Comparison of ENCODE assay signal across 8 mouse cellular contexts in genomic region chr1:133854421-133855273, GRCm38 (mm10). TPM values are rescaled to one million over a fixed set of nuclear protein-coding genes. Genes with fewer than 3 reads are reported as not detected.
DNase-seq lines count a peak whose midpoint lies in the region; ATAC-seq and TF ChIP-seq lines count a peak whose summit lies in the region.

No protein-coding gene starts in this region.

- peak overlapping the region; percentile 63; the same call in 1 of the 2 replicates for H3K27ac ChIP-seq in cortical plate, adult 2 months (ENCODE audit: insufficient read depth, low read length)
- no peak overlapping the region for H3K27ac ChIP-seq in heart, embryonic 11.5 days (ENCODE audit: low read depth, low read length)
- no peak overlapping the region for H3K27ac ChIP-seq in kidney, embryonic 16.5 days (ENCODE audit: low read length)

- 5% methylated on average over 17 of the region's 17 CpGs for WGBS in heart, embryonic 11.5 days (ENCODE audit: insufficient replicate concordance)
- 2% methylated on average over 17 of the region's 17 CpGs for WGBS in kidney, embryonic 16.5 days

- peaks cover 10% of the 10 kb centered on the region; the same call in 1 of the 2 replicates for H3K27me3 ChIP-seq in heart, embryonic 11.5 days (ENCODE audit: control insufficient read depth, insufficient read depth, low read length)
- H3K27me3 ChIP-seq in kidney, embryonic 16.5 days (ENCODE audit: insufficient read depth, low read length), result peaks cover 4% of the 10 kb centered on the region; the same call in 1 of the 2 replicates

- H3K4me3 ChIP-seq in cortical plate, adult 2 months (ENCODE audit: insufficient read depth, low read length), result peak overlapping the region; percentile 4; the same call in 1 of the 2 replicates
- peak overlapping the region; percentile 34 for H3K4me3 ChIP-seq in heart, embryonic 11.5 days (ENCODE audit: low read depth, low read length)
- H3K4me3 ChIP-seq in kidney, embryonic 16.5 days (ENCODE audit: low read length), result peak overlapping the region; percentile 36

- no peaks in the 10 kb centered on the region for H3K36me3 ChIP-seq in heart, embryonic 11.5 days (ENCODE audit: control insufficient read depth, insufficient read depth, low read length)
- no peaks in the 10 kb centered on the region for H3K36me3 ChIP-seq in kidney, embryonic 16.5 days (ENCODE audit: insufficient read depth, low read length)

- ATAC-seq in heart, embryonic 11.5 days (replicated peaks; ENCODE audit: insufficient number of reproducible peaks, low FRiP score, low TSS enrichment), result no peak
- ATAC-seq in kidney, embryonic 16.5 days (ENCODE audit: low FRiP score, low TSS enrichment), result no peak

- no peaks in the 10 kb centered on the region for H3K9me3 ChIP-seq in heart, embryonic 11.5 days (replicated peaks; ENCODE audit: control insufficient read depth, low read length)
- no peaks in the 10 kb centered on the region for H3K9me3 ChIP-seq in kidney, embryonic 16.5 days (ENCODE audit: low read length)

- intact Hi-C loops in gastrocnemius, postnatal 14 days (cut with DNase I; ENCODE audit: low total_unique reads), result no loop called here

- H3K9ac ChIP-seq in heart, embryonic 11.5 days (ENCODE audit: low read depth, low read length), result no peak overlapping the region
- H3K9ac ChIP-seq in kidney, embryonic 16.5 days (replicated peaks; ENCODE audit: low read length), result peak overlapping the region; percentile 5; the same call in 1 of the 2 replicates

- H3K4me2 ChIP-seq in heart, embryonic 11.5 days, result peak overlapping the region; percentile 60
- H3K4me2 ChIP-seq in kidney, embryonic 16.5 days (replicated peaks; ENCODE audit: low read depth, low read length), result peak overlapping the region; percentile 57

- peaks cover 6% of the 10 kb centered on the region for H3K4me1 ChIP-seq in cortical plate, adult 2 months (ENCODE audit: control insufficient read depth, insufficient read depth, low read length)
- H3K4me1 ChIP-seq in heart, embryonic 11.5 days (ENCODE audit: control insufficient read depth, insufficient read depth, low read length), result peaks cover 16% of the 10 kb centered on the region
- peaks cover 35% of the 10 kb centered on the region for H3K4me1 ChIP-seq in kidney, embryonic 16.5 days (ENCODE audit: insufficient read depth, low read length)

- DNase-seq in gastrocnemius, postnatal 14 days, result peak; percentile 40
- DNase-seq in gastrocnemius, postnatal 4 days (ENCODE audit: low spot score in 2 of 2), result no peak
- peak; percentile 38 for DNase-seq in lung, postnatal 10 days
- DNase-seq in right cerebral cortex, postnatal 25 days, result peak; percentile 49
- no peak for DNase-seq in ovary, postnatal 10 days (ENCODE audit: low spot score)

- no peak for TF ChIP-seq CTCF in cortical plate, adult 2 months (IDR thresholded peaks at IDR 0.05; ENCODE audit: extremely low read depth, insufficient read depth, low read length)

- TF ChIP-seq POLR2A in cortical plate, adult 2 months (IDR thresholded peaks at IDR 0.05; ENCODE audit: extremely low read depth, insufficient read depth, low read length), result no peak

RNA-seq across cellular contexts. Expression of gene Optc, which starts 53.2 kb away (rescaled TPM):
- under 1 TPM; 0.18 TPM for total RNA-seq in gastrocnemius, postnatal 14 days (2021)
- total RNA-seq in gastrocnemius, postnatal 4 days (2021), result under 1 TPM; 0.22 to 0.49 TPM
- 0.78 and 1.1 TPM in 2 replicates for polyA plus RNA-seq in cortical plate, adult 2 months (2012; rRNA removed)
- 0.21 and 1.0 TPM in 2 replicates for polyA plus RNA-seq in heart, embryonic 11.5 days (2014; fragmentation: Nextera tagmentation; extraction: Ambion mirVana)
- polyA plus RNA-seq in kidney, embryonic 16.5 days (2015; fragmentation: Nextera tagmentation; extraction: Ambion mirVana), result 0.18 and 0.47 TPM in 2 replicates

RNA-seq across cellular contexts. Expression of gene Atp2b4, which starts 53.8 kb away (rescaled TPM):
- total RNA-seq in gastrocnemius, postnatal 14 days (2021), result 10 to 100 TPM; 22.1 to 24.4 TPM
- total RNA-seq in gastrocnemius, postnatal 4 days (2021), result 10 to 100 TPM; 44.7 to 48.8 TPM
- 58.9 and 63.4 TPM in 2 replicates for polyA plus RNA-seq in cortical plate, adult 2 months (2012; rRNA removed)
- polyA plus RNA-seq in heart, embryonic 11.5 days (2014; fragmentation: Nextera tagmentation; extraction: Ambion mirVana), result 26.1 and 35.6 TPM in 2 replicates
- polyA plus RNA-seq in kidney, embryonic 16.5 days (2015; fragmentation: Nextera tagmentation; extraction: Ambion mirVana), result 7.6 and 8.2 TPM in 2 replicates

Comparison
In these comparisons a context has a peak if more than half of its experiments do, and no peak if none do; other contexts are left out.
1. DNase-seq: peak in gastrocnemius, postnatal 14 days (single experiment), lung, postnatal 10 days (single experiment) and right cerebral cortex, postnatal 25 days (single experiment); none in gastrocnemius, postnatal 4 days (0 of 2) and ovary, postnatal 10 days (single experiment).
2. Peak in every context shown above with its lines, with median percentiles within 50 percentile points of each other: H3K4me3 ChIP-seq.